Mouse (Mus musculus) C2C12 (cell line): ENCODE results near the gene Pbp2.

Source experiments
- CEBPB ChIP-seq: IDR thresholded peaks from one replicate; pipeline ENCODE4 v1.6.1; 2011; ENCODE audit warnings: low read depth, mild to moderate bottlenecking, control low read depth, moderate library complexity
- CTCF ChIP-seq: IDR thresholded peaks from one replicate; pipeline ENCODE4 v1.5.1; 2011; ENCODE audit not compliant: control insufficient read depth, insufficient read depth, insufficient read length
- FOSL1 ChIP-seq: IDR thresholded peaks from one replicate; pipeline ENCODE4 v1.8.0; 2011; ENCODE audit warnings: mild to moderate bottlenecking, low read length; ENCODE audit not compliant: poor library complexity, insufficient read depth, severe bottlenecking
- MAX ChIP-seq: IDR thresholded peaks from one replicate; pipeline ENCODE4 v1.6.1; 2011; ENCODE audit warnings: mild to moderate bottlenecking, control low read depth
- MYOG ChIP-seq: IDR thresholded peaks from one replicate; pipeline ENCODE4 v1.6.1; 2011; ENCODE audit not compliant: control insufficient read depth, insufficient read length; ENCODE audit errors: extremely low read depth
- USF1 ChIP-seq: IDR thresholded peaks from one replicate; pipeline ENCODE4 v1.6.1; 2011; ENCODE audit warnings: low read depth, mild to moderate bottlenecking, control low read depth, moderate library complexity

- TF ChIP-seq USF1: no peak
- no peak for TF ChIP-seq CEBPB
- no peak for TF ChIP-seq CTCF
- TF ChIP-seq MAX: no peak
- no peak for TF ChIP-seq MYOG
- no peak for TF ChIP-seq FOSL1
Observed at GRCm38 (mm10) chr6:135313981-135314380, 3.8 kb upstream of the Pbp2 start.
